Mouse (Mus musculus) ES-CJ7 (cell line): ENCODE results near the gene Gpc6.

ENCODE experiments used
- DNase-seq: peaks from one replicate; pipeline ENCODE4 v3.0.0; 2011; ENCODE audit warnings: low read depth, low spot score

Gpc6 gene

DNA sequence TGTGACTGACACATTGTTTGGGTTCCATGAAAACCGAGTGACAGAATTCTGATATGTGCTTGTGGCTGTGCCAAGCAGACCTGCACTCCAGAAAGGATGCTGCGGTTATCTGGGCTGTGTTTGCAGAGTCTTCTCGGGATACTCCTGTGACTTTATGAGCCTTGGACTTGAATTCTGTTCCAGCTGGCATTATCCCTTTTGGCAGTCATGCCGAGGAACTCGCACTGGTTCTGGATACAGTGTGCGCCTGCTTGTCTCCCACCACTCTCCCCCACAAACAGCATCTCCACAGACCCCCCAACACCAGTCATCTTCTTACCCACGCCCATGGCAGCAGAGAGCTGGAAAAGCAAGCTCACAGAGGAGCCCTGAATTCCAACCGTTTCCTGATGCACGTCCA is 1084.4 kb downstream of the Gpc6 start:
- DNase-seq: no peak

DNA sequence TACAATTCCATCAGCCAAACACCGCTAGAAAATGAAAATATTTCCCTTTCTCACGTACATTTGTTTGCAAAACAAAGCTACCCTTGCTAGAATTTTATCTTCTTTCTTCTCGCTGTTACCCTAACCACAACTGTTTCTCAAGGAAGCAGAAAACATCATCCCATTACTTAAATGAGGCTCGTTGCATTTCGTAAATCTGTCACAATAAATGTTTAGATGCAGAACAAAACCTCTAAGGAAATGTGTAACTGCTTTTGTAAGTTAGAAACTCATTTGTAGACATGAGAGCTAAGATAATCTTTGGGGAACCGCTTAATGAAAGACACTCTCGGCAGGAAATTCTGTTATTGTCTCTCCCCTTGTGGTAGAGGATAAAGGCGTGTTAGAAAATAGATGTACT is 1088.1 kb downstream of the Gpc6 start:
- no peak for DNase-seq

DNA sequence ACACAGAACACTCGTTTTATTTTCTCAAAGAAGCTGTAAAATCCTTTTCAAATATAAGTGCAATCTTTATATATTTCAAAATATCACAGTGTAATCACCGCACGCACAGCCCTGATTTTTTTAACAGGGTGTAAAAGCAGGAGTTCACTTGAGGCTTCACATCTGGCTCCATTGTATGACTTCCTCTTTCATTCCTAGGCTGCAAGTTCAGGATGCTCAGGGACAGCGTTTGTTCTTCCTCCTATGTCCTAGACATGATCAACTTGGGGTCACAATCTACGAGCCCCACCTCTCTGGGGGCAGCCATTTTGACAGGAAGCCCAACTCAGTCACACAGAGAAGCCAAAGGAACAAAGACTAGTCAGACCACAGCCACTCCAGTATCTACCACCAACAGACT is 1094.2 kb downstream of the Gpc6 start:
- DNase-seq: no peak

DNA sequence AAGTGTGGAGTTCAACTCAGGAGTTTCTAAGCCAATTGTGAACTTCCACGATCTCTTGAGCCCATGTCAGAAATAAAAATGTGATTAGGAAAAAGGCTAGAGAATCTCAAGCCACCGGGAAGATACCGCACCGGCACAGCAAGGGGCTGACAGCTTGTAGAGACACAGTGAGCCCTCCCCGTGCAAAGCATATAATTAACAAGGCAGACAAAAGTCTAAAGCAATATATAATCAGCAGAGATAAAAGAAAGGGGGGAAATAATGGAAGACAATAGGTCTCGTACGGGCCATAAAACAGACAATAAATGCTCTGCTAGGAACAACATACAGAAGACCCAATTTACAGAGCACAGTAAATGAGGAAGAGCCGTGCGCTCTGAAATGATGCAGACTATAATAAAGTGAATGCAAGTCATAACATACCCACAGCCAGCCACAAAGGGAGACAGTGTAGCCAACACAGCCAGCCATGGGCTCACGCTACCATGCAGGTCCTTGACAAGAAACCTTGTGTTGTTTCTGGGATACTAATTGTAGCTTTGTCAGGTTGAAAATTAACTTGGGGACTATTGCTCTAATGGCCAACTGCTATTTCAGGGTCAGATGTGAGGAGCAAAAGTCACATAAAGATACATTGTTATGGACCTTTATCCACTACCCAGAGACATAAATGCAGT is 1096.9 kb downstream of the Gpc6 start:
- no peak for DNase-seq
